Mouse (Mus musculus): ENCODE results near the gene Olfr342. TPM values are rescaled to one million over a fixed set of nuclear protein-coding genes. Genes with fewer than 3 reads are reported as not detected.

Gene Olfr342
- total RNA-seq (2023), result not detected

DNA sequence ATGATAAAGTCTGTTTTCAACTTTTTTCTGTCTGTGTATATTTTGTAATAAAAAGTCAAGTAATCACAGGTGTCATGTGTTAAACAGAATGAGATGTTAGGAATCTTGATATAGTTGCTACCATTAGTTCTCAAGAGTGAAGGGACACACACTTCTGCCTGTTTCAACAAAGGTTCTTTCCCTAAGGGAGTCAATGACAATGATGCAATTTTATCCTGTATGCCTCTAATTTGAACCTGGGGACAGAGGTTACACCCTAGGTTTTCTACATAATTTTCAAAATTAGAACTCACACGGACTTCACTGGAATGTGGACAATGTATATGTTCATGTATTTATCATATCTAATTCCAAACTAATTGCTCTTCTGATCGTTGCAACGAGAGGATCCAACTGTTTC lies at the start of gene Olfr342:
Olfr342 (plus strand) TSS at position 301 of the 400 bp plus-strand sequence.

DNA sequence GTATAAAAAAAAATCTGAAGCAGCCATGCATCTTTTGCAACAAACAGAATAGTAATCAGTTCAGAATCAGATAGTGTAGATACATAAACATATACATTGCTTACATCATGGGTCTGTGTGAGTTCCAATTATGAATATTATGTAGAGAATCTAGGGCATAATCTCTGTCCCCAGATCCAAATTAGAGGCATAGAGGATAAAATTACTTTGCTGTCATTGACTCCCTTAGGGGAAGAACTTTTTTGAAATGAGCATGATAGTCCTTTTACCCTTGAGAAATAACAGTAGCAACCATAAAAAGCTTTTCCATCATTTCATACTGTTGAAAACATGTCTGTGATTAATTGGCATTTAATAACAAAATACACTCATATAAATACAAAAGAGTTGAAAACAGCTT lies 42.4 kb upstream of the Olfr342 start, which contains the start of gene Olfr341:
Olfr341 (minus strand) TSS at position 101 of the 400 bp plus-strand sequence.

DNA sequence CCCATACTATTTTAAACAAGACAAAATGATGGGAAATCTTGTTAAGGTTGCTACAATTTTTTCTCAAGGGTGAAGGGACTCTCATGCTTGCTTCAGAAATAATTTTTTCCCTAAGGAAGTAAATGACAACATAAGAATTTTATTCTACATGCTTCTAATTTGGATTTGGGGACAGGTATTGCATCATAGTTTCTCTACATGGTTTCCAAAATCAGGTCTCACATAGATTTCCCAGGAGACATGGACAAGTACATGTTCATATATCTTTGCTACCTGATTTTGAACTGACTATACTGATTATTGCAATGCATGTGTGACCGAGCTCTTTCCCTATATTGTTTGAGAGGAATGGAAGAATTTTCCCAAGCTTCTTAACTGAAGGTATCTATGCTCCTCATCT lies 41.6 kb downstream of the Olfr342 start, which contains the start of gene Olfr344:
Olfr344 (plus strand) TSS at position 301 of the 400 bp plus-strand sequence.

Other genes starting within 250 kb of the Olfr342 start
- gene Olfr338, start 151.5 kb upstream of the Olfr342 start, total RNA-seq (2023), result not detected
- gene Olfr339, start 106.1 kb upstream of the Olfr342 start, total RNA-seq (2023), result not detected
- not detected for gene Olfr340, start 72.4 kb upstream of the Olfr342 start, total RNA-seq (2023)
- gene Olfr341, start 42.5 kb upstream of the Olfr342 start, total RNA-seq (2023), result not detected
- gene Olfr344, start 41.7 kb downstream of the Olfr342 start, total RNA-seq (2023), result not detected
- not detected for gene Olfr345, start 115.0 kb downstream of the Olfr342 start, total RNA-seq (2023)
- gene Olfr346, start 160.8 kb downstream of the Olfr342 start, total RNA-seq (2023), result not detected
- not detected for gene Olfr347, start 206.9 kb downstream of the Olfr342 start, total RNA-seq (2023)